Mouse (Mus musculus) layer of hippocampus, postnatal 14 days (tissue): ENCODE data around the gene Gm10031. TPM values are rescaled to one million over a fixed set of nuclear protein-coding genes. Genes with fewer than 3 reads are reported as not detected.

Experiments
- DNase-seq, 2 experiments: peaks; one replicate each; pipeline ENCODE4 v3.0.0; 2021 to 2022; ENCODE audit warnings: low spot score in 2 of 2, mixed read lengths in 1 of 2
- total RNA-seq, 2 experiments: library from RNA; stranded (reverse); gene quantifications; 2 replicates each; pipeline ENCODE4 v1.2.3; 2021

Gm10031 gene
- total RNA-seq, 2 experiments from 2014 or later = 44.0 to 49.0 TPM

GRCm38 (mm10) chr1:156539787-156540560 lies 16.2 kb downstream of the Gm10031 start:
- peak; percentile 20 to 70 for DNase-seq

GRCm38 (mm10) chr1:156543999-156544398 lies 20.2 kb downstream of the Gm10031 start:
- no peak for DNase-seq

GRCm38 (mm10) chr1:156558024-156558930 lies 34.5 kb downstream of the Gm10031 start, which contains the start of gene Abl2:
TSS of gene Abl2 (plus strand) at chr1:156558786.
- peak; percentile 87 to 90 for DNase-seq

GRCm38 (mm10) chr1:156558950-156559640 lies 35.3 kb downstream of the Gm10031 start:
- DNase-seq = peak; percentile 65 to 74

GRCm38 (mm10) chr1:156559641-156560020 lies 35.8 kb downstream of the Gm10031 start:
- no peak for DNase-seq

GRCm38 (mm10) chr1:156560500-156560899 lies 36.7 kb downstream of the Gm10031 start:
- DNase-seq = no peak

- peak in 1 of 2 experiments; percentile 36 for DNase-seq
Measured at GRCm38 (mm10) chr1:156565328-156565727, 41.5 kb downstream of the Gm10031 start.

GRCm38 (mm10) chr1:156566132-156566531 lies 42.3 kb downstream of the Gm10031 start:
- DNase-seq = no peak

- no peak for DNase-seq
Measured at GRCm38 (mm10) chr1:156569615-156570014, 45.8 kb downstream of the Gm10031 start.

- peak in 1 of 2 experiments; percentile 44 for DNase-seq
Measured at GRCm38 (mm10) chr1:156572952-156573351, 49.1 kb downstream of the Gm10031 start.

Other genes starting within 250 kb of the Gm10031 start
- 1 to 10 TPM; 6.2 to 6.8 TPM for gene Tdrd5, start 220.3 kb upstream of the Gm10031 start, total RNA-seq
- not detected for gene Nphs2, start 213.3 kb upstream of the Gm10031 start, total RNA-seq
- gene Gm2000, start 158.0 kb upstream of the Gm10031 start, total RNA-seq = 100 to 1,000 TPM; 325 to 333 TPM
- under 1 TPM; 0.88 to 0.91 TPM for gene Axdnd1, start 102.9 kb upstream of the Gm10031 start, total RNA-seq
- gene Soat1, start 49.7 kb upstream of the Gm10031 start, total RNA-seq = 10 to 100 TPM; 41.6 to 42.1 TPM
- gene Abl2, start 34.8 kb downstream of the Gm10031 start, total RNA-seq = 10 to 100 TPM; 79.8 to 80.3 TPM
- gene Tor3a, start 150.3 kb downstream of the Gm10031 start, total RNA-seq = 1 to 10 TPM; 5.3 to 7.4 TPM
- 10 to 100 TPM; 65.4 to 67.0 TPM for gene Fam20b, start 195.1 kb downstream of the Gm10031 start, total RNA-seq